Mouse (Mus musculus): ENCODE measurements around the gene Gtf2ird1. TPM values are rescaled to one million over a fixed set of nuclear protein-coding genes. Genes with fewer than 3 reads are reported as not detected.

Gtf2ird1 gene
- total RNA-seq (2021) = 10 to 100 TPM in 1 of 2 experiments, 1 to 10 TPM in 1; 9.5 to 10.7 TPM
- long read RNA-seq, experiment 1, partial matches to known transcripts = 0 of 9 reads
- long read RNA-seq, experiment 1, other reads (novel, unspliced or antisense) = 6 of 9 reads
- long read RNA-seq, experiment 2, partial matches to known transcripts = 3 of 12 reads
- long read RNA-seq, experiment 2, other reads (novel, unspliced or antisense) = 1 of 12 reads

DNA sequence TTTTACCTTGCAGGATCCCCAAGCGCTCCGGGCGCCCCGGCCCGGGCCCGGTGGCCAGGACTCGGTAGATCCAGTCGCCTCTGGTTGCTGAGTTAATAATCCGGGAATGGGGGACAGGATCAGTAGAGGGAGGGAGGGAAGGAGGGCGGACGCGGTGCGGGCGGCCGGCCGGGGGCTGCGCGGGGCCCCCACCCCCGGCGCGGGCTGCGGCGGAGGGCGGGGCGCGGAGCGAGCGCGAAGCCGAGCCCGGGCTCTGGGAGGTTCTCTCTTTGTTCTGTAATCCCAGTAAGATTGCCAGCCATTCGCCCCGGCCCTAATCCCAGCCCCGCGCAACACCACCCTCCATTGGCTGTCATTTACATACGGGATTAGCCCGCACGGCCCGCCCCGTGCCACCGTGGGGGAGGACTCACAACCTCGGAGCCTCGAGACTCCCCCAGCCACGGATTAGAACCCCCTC is at the start of gene Gtf2ird1:
TSS of gene Gtf2ird1 (minus strand) at position 214 of the 460 bp plus-strand sequence.
- intact Hi-C loops (cut with DNase I; ENCODE audit: low total_unique reads) = no loop called here
- DNase-seq = peak; percentile 82

DNA sequence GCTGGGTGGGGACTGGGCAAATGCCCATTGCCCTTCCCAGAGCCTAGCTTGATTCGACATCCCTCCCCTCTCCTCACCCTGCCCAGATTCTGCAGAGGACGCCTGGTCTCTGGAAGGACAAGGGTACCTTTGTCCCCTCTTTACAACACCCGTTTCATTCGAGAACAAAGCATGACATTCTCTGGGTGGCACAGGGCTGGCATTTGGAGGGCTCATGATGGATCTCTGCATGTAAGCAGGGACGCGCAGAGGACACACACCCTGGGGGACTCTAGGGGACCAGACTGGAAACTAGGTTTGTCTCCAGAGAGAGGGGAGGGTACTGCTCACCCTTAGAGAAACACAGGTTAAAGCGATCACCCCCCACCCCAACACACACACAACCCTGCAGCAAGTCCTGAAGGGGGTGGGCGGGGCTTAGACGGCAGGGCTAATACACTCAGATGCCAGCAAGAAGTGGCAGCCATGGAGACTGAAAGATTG is 49.3 kb upstream of the Gtf2ird1 start:
- no peak for DNase-seq
- intact Hi-C loops (cut with DNase I; ENCODE audit: low total_unique reads) = loop anchor here (5.0 kb wide), 1 partner anchor 76 kb away; the partner anchor contains the start of gene Rfc2

DNA sequence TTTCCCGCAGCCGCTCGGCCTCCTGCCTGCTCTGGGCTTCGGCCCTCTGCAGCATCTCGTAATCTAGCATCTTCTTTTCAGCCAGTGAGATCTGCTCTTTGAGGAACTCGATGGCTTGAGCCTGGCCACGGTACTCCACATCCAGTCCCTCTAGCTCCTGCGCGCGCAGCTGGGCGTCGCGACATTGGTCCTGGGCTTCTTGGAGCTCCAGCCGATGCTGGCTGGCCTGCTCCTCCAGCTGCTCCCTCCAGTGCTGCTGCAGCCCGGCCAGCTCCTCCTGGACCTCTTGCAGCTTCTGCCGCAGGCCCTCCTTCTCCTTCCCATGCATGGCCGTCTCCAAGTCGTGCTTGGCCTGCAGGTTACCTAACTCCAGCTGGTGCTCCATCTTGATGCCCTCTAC is 46.1 kb upstream of the Gtf2ird1 start:
- intact Hi-C loops (cut with DNase I; ENCODE audit: low total_unique reads) = no loop called here
- no peak for DNase-seq

DNA sequence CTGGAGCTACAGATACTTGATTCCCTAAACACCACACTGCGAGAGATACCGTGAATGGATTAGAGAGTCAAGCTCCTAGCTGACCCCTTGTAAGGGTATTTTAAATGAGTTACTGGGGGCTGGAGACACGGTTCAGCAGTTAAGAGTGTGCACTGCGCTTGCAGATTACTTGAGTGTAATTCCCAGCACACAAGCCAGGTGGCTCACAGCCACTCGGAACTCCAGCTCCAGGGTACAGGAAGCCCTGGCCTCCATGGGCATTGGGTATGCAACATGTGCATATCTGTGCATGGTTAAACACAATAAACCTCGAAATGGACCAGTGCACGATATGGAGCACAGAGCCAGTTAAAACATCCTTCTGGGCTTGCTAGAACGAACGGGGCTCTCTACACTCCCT is 44.9 kb upstream of the Gtf2ird1 start:
- intact Hi-C loops (cut with DNase I; ENCODE audit: low total_unique reads) = no loop called here
- no peak for DNase-seq

DNA sequence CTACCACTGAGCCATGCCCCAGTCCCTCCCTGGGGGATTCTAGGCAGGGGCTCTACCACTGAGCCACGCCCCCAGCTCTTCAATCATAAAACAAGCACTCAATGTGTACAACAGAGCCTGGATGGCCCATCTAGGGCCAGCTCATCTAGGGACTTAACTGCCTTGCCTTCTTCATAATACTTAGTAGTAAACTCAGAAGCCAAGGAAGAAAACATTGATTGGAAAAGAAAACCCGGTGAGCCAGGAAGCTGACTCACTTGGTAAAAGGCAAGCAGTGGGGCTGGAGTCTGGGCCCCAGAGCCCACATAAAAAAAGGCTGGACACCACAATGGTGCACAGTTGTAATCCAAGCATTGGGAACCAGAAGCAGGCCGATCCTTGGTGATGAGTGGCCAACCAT is 44.2 kb upstream of the Gtf2ird1 start:
- intact Hi-C loops (cut with DNase I; ENCODE audit: low total_unique reads) = no loop called here
- no peak for DNase-seq

DNA sequence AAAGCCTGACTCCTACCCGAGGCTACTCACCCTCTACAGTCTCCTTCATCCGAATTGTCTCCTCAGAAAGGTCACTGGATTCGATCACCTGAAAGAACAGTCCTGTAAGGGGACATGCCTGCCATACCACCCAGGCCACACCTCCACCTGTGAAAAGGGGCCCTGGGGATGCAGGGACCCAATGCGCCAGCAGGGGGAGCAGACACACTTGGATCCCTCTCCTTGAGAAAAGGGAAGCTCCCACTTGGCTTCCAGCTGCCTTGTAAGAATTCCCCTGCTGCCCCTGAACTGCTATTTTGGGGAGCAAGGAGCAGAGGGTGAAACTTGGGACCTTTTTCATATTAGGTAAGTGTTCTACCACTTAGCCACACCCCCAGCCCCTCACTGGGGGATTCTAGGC is 43.5 kb upstream of the Gtf2ird1 start:
- no peak for DNase-seq
- intact Hi-C loops (cut with DNase I; ENCODE audit: low total_unique reads) = no loop called here

DNA sequence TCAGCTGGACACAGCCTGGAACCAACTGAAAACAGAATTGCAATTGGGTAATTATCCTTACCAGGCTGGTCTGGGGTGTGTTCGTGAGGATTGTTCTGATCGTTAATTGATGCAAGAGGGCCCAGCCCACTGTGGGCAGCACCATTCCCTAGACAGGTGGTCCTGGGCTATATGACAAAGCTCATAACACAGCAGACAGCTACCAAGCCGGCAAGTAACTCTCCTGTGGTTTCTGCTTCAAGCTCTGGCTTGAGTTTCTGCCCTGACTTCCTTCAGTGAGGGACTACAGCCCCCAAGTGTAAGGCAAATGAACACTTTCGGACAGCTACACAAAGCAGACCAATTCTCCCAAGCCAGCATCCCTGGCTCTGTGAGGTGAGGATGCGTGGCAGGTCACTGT is 40.5 kb upstream of the Gtf2ird1 start:
- no peak for DNase-seq
- intact Hi-C loops (cut with DNase I; ENCODE audit: low total_unique reads) = loop anchor here (5.0 kb wide), 1 partner anchor 210 kb away; no protein-coding TSS in a partner anchor

DNA sequence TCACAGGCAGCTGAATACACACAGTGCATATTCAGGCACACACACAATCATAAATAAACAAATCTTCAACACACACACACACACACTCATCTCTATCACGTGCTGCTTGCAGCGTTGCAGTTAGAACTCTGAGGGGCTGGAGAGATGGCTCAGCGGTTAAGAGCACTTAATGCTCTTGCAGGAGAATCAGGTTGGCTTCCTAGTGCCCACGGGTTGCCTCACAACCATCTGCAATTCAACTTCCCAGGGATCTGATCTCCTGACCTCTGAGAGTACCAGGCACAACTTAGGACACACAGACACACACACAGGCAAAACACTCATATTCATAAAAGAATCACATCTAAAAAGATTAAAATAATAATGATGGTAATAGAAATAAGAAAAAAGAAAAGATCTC is 39.3 kb upstream of the Gtf2ird1 start:
- intact Hi-C loops (cut with DNase I; ENCODE audit: low total_unique reads) = loop anchor here (5.0 kb wide), 1 partner anchor 212 kb away; no protein-coding TSS in a partner anchor
- DNase-seq = no peak

DNA sequence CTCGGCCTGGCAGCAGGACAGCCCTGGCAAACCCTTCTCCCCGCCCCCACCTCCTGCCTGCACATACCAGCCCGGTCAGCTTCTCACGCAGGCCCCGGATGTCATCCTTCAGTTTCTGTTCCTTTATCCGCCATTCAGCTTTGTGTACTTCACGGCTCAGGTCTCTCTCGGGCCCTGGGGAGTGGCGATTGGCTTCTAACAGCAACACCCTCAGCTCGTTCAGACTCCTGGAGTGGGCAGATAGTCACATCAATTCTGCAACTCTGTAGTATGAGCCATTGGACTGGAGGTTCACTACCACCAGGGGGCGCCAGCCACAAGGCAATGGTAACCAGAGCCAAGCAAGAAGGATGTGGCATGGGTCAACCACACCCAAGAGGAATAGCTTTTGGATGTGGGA is 37.6 kb upstream of the Gtf2ird1 start:
- intact Hi-C loops (cut with DNase I; ENCODE audit: low total_unique reads) = no loop called here

DNA sequence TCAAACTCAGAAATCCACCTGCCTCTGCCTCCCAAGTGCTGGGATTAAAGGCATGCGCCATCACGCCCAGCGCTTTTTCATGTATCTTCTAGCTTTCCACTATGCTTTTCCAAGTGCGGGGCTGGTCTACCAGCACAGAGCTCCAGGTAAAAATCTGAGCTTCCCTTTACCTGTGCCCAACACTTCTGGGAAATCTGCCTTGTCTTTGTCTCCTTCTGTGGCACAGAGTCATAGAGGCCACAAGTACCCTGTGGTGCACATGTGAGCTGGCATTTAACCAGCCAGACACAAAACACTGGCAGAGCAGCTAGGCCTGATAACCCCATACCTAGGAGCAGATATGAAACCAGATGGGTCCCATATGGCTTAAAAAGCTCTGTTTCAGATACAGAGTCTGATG is 36.4 kb upstream of the Gtf2ird1 start:
- DNase-seq = no peak
- intact Hi-C loops (cut with DNase I; ENCODE audit: low total_unique reads) = no loop called here

More for the DNA sequence above, 37.6 kb upstream of the Gtf2ird1 start:
- DNase-seq = peak; percentile 88

DNA sequence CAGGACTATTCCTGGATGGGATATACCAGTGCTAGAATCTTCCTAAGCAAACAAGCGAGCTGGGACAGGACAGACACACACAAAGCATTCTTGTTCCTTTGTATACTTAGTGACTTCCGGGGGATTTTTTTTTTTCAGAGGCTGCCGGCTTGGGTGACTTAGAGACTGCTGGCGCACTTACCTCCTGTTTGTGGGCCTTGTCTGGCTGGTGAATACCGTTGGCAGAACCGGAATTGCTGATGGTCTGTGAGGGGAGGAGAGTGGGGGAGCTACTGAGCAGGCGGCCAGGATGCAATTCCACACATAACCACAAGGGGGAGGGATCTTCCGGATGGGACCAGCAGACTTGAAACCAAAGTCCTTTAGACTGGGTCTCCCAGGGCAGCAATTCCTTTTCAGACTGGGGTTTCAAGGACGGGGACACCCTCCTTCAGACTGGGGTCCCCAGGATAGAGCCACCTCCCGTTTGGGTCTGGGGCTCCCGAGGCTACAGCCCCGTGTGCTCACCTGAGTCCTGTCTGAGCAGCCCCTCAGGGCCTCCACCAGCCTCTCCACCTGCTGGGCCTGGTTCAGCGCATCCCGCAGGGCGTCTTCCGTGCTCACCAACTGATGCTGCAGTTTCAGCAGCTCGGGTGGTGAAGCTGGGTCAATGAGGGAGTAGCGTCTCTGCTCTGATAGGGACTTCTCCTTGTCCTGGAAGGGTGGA is 35.3 kb upstream of the Gtf2ird1 start:
- intact Hi-C loops (cut with DNase I; ENCODE audit: low total_unique reads) = no loop called here
- DNase-seq = peak; percentile 82

DNA sequence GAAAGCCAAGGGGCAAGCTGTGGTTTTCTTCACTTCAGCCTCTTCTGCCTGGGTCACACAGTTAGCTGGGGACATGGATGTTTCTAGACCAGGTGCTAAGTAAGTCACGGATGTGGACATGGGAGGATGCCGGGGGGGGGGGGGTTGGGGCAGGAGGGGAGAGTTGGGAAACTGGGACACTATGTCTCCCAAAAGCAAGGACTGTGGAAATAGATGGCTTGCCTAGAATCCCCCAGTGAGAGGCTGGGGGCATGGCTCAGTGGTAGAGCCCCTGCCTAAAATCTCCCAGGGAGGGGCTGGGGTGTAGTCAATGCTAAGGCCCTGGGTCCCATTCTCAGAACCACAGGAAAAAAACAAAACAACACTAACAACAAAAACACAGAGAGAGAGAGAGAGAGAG is 34.7 kb upstream of the Gtf2ird1 start:
- intact Hi-C loops (cut with DNase I; ENCODE audit: low total_unique reads) = no loop called here
- no peak for DNase-seq

DNA sequence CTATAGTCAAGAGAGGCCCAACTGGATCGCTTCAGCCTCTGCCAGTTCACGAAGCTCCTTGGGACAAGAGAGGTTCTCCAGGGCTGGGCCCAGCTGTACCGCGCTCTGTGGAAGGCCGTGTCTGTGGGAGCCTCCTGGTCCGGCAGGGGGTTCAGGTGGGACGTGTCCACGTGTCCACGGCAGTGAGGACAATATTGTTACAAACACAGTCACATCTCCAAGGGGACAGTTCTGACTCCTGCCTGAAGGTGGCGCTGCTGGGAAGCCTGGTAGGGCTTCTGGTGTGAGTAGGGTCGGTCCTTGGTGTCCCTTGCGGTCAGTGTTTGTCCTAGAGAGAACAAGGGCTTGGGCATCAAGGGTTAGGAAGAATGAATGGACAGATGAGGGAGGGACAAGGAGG is 33.9 kb upstream of the Gtf2ird1 start:
- intact Hi-C loops (cut with DNase I; ENCODE audit: low total_unique reads) = no loop called here
- no peak for DNase-seq

DNA sequence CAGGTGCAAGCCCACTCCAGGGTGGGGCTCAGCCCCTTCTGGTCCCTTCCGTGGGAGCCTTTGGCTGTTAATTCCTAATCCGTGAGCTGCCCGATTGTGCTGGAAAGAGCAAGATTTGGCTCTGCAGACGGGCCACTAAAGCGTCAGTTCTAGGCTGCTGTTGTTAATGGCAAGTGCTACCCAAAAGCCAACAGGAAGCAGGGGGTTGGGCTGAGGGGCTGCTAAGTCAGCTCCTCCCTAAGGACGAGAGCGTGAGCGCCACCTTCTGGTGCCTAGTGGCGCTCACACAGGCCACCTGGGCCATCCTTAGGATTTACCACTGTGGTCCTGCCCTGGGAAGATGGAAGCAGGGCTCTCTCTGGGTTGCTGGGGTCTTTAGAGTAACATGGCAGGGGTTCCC is 33.1 kb upstream of the Gtf2ird1 start:
- no peak for DNase-seq
- intact Hi-C loops (cut with DNase I; ENCODE audit: low total_unique reads) = no loop called here

DNA sequence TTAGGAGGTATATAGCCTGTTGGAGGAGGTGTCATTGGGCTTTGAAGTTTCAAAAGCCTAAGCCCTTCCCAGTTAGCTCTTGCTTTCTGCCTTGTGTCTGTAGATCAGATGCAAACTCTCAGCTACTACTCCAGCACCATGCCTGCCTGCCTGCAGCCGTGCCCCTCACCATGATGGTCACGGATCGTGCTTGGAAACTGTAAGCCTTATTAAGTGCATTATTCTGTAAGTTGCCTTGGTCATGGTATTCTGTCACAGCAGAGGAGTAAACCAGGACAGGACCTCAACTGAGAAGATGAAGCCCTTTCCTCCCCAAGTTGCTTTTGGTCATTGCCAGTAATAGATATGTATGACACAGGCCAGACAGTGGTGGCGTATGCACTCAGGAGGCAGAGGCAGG is 32.1 kb upstream of the Gtf2ird1 start:
- intact Hi-C loops (cut with DNase I; ENCODE audit: low total_unique reads) = no loop called here
- no peak for DNase-seq

DNA sequence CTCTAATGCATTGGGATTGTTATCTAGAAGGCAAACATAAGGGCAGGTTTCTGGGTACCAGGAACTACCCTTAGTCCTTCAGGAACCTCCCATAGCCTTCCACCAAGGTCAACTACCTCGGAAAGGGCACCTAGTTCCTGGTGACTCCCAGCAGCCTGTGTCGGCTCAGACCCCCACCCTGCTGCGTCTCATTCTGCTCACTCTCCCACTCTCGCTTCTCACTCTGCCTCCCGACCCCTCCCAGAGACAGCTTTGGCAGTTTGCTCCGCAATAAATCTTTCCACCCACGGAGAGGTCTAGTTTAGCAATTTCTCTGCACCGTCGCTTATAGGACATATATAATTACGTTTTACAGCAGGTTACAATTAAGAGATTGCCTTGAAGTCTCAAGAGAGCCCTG is 31.5 kb upstream of the Gtf2ird1 start:
- intact Hi-C loops (cut with DNase I; ENCODE audit: low total_unique reads) = no loop called here
- DNase-seq = no peak

DNA sequence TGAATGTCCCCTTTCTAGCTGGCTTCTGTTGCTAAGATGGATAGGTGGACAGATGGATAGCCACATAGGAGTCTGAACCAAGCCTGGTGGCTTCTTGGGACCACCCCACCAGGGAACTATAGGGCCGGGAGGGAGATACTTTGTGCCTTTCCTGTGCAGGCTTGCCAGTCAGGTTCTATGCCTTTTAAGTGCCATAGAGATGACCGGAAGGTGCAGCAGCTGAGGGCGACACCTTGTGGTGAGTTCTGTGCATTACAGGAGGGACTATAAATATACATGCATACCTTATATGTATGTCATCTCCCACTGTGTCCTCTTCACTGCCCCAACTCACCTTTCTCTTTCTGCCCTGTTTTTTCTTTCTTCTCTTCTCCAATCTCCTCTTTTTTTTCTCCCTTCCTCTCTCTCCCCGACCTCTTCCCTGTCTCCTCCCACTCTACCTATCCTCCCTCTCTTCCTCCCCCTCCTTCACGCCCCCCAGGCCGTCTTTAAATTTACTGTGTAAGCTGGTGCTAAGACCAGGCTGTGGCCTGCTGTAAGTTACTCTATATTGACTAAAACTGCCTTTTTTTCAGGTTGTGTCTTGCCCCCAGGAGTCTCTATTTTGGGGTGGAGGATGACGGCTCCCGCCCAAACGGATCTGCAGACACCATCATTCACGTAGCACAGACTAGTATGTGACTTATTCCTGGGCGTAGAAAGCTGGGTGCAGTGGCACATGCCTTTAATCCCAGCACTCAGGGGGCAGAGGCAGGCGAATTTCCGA is 29.6 kb upstream of the Gtf2ird1 start:
- peak; percentile 54 for DNase-seq
- intact Hi-C loops (cut with DNase I; ENCODE audit: low total_unique reads) = loop anchor here (2.0 kb wide), 1 partner anchor 101 kb away; no protein-coding TSS in a partner anchor

DNA sequence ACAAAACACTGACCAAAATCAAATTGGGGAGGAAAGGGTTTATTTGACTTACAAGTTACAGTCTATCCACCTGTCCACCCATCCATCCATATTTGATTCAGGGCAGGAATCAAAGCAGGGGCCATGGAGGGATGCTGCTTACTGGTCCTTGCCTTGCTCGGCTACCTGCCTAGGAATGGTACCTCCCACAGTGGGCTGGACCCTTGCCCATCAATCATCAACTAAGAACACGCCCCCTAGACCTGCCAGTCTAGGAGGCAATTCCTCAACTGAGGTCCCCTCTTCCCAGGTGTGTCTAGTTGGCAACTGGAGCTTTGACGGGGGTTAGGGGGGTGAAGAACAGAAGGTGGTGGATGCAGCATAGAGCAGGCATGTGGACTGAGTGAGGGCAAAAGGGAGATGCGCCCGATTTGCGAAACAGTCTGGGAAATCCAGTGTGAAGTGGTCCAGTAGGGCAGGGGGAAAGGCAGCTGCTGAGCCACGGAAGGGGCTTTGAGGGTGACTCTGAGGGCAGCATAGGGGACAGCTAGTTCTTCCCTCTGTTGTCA is 28.7 kb upstream of the Gtf2ird1 start:
- no peak for DNase-seq
- intact Hi-C loops (cut with DNase I; ENCODE audit: low total_unique reads) = no loop called here

DNA sequence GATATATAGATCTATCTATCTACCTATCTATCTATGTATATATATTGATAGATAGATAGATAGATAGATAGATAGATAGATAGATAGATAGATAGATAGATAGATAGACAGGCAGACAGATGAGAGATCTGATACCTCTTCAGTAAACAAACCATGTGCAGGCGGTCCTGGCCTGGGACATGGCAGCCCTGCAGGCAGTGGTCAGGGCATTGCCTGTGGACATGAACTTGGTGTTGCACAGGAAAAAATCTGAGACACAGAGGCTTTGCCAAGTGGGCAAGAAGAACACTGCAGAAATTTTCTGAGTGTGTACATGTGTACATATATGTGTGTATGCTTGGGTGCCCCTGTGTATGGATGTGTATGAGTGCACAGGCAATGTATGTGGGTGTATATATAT is 26.8 kb upstream of the Gtf2ird1 start:
- DNase-seq = no peak
- intact Hi-C loops (cut with DNase I; ENCODE audit: low total_unique reads) = no loop called here

DNA sequence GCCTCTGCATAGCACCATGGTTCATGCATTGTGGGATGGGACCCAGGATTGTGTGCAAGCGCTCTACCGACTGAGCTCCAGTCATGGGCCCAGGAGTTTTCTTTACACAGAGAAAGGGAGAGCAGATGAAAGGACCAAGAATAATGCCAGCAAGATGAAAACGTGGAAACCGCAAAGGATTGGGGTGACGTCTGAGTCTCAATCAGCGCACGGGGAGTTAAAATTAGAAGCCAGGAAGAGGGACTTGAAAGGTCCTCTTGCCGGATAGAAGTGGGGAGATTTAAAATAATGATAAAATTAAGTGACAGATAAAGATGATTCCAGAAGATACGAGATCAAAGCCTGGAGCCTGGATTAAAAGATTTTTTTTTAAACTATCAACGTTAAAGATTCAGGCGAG is 25.8 kb upstream of the Gtf2ird1 start:
- no peak for DNase-seq
- intact Hi-C loops (cut with DNase I; ENCODE audit: low total_unique reads) = no loop called here
